Mouse (Mus musculus): ENCODE results near the gene 1300017J02Rik.
"Not testable (repeated sequence)": the region's sequence is repeated elsewhere in the genome, so short reads cannot be mapped to it uniquely, and the experiment has no call there.

1300017J02Rik gene

DNA sequence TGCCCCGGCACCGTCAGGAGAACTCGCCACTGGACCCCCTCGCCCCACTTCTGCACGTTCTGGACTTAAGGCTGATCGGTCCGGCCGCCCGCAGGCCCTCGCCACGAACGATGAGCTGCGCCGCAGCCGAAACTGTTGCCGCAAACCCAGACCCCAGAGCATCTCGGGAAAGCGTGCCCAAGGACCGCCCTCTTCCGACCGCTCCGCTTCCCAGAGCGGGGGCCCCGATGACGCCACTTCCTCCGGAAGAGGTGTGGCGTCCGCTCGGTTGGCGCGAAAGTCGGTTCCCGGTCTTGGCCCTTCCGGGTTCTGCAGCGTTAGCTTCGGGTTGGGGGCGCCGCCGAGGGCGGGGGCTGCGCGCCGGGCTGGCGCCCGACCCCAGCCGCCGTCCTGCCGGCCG, at the start of gene 1300017J02Rik, which contains the start of gene Topbp1:
1300017J02Rik (minus strand) TSS at position 156 of the 400 bp plus-strand sequence.
Topbp1 (plus strand) TSS at position 289 of the 400 bp plus-strand sequence.
- peak; percentile 94 to 96 for DNase-seq

DNA sequence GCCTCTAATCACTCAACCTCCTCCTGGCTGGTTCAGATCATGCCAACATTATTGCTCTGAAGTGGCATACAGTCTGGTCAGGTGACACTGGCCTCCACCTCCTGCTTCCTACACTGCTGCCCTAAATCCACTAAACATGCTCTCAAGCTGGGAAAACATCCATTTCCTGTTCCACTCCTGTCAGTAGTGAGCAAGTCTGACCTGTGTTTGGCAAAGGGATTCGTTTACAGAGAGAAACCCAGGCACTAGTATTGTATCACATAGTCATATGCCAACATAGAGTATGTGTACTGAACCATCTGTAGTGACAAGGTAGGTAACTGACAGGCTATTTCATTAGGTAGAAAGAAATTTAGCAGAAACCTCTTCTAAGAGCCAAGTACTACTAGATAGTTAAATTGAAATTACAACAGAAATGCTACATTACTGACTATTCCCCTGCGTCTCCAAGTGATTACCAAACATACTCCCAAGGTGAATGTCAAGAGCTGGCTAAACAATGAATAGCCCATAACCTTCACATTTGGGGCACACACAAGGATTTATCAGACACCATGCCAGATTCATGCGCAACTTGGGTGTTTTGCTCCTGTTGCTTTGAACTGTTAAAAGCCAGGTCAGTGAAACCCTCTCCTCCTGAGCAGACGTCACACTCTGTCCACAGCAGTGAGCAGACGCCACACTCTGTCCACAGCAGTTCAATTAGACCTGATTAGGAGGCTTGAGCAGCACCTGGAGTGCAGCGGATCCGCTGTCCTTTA, 48.8 kb upstream of the 1300017J02Rik start:
- DNase-seq, result not testable (repeated sequence)

- no peak for DNase-seq
These were observed 43.9 kb upstream of the 1300017J02Rik start for GRCm38 (mm10) chr9:103348791-103349190.

GRCm38 (mm10) chr9:103347996-103348490, 43.2 kb upstream of the 1300017J02Rik start:
- no peak for DNase-seq

DNA sequence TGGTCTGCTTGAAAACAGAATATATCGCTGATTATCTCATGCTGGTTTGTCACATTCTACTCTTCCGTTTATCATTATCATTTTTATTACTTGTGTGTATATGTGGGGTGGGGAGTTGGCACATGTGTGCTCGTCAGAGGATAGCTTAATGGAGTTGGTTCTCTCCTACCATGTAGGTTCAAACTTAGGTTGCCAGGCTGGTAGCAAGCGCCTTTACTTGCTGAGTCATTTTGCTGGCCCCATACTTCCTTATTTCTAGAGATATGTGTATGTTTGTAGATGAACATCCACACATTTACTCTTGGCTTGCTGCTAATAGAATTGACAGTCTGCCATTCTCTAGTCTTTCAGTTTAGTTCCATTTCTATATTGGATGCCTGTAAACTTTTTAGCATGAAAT, 42.2 kb upstream of the 1300017J02Rik start:
- DNase-seq, result no peak

GRCm38 (mm10) chr9:103336912-103337311, 32.0 kb upstream of the 1300017J02Rik start:
- no peak for DNase-seq

DNA sequence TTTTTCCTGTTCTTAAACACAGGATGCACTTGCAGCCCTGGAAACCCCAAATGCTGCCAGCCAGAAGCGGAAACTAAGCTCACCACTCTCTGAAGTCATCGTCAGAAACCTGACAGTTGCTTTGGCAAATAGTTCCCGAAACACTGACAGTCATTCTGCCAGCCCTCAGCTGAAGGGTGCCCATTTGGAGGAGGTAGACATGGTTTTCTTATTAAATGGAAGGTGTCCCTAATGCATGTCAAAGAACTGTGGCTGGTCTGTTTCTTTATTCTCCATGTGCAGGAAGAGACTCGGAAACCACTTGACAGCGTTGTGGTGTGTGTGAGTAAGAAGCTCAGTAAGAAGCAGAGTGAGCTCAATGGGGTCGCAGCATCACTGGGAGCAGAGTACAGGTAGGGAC, 27.8 kb upstream of the 1300017J02Rik start:
- DNase-seq, result no peak

GRCm38 (mm10) chr9:103326449-103326848, 21.6 kb upstream of the 1300017J02Rik start:
- no peak for DNase-seq

DNA sequence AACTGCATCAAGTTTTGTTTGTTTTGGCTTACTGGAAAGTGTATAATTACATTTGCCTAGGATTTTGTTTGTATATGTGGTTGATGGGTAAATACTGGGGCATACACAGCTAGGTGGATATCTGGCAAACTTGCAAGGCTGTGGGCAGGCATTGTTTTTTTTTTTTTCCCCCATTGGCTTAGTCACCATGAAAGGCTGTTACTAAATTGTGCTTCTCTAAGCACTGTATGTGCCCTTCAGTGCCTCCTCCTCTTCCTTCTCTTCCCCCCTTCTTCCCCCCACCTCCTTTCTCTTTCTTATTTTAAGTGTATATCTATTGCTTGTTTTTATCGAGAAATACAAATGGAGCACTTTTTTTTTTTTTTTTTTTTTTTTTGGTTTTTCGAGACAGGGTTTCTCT, 19.8 kb upstream of the 1300017J02Rik start:
- no peak for DNase-seq

DNA sequence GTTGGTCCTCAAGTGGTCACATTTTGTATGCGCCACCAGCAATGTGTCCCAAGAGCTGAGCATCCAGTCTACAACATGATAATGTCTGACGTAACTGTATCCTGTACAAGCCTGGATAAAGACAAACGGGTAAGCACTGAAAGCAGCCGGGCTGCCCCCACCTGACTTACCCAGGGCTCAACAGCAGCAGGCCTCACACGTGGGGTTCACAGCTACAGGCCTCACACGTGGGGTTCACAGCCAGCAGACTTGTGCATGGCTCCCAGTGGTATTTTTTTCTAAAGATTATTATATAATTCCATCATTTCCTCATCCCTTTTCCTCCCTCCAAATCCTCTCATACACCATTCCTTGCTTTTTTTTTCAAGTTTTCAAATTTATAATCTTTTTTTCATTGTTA, 5.0 kb upstream of the 1300017J02Rik start:
- DNase-seq, result no peak

GRCm38 (mm10) chr9:103305332-103306041, 605 bp upstream of the 1300017J02Rik start:
- DNase-seq, result peak; percentile 12 to 21

GRCm38 (mm10) chr9:103302666-103303065, 2.2 kb downstream of the 1300017J02Rik start:
- DNase-seq, result peak; percentile 73 to 78

DNA sequence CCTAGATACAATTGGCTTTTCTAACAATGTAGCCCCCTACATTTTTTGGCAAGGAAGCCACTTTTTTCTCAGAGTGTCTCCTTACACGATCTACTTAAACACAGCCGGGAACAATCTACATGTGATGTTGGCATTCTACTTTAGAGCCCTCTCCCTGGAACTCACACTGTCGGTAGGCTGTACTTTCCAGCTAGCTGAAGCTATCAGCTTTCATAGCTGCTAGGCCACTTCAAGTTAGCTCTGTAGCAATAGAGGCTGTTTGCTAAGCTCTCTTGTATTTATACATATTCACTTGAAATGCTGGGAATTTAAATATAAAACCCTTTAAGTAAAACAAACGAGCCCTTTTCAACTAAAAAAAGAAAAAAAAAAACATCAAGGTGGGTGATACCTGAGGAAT, 2.6 kb downstream of the 1300017J02Rik start:
- no peak for DNase-seq

- no peak for DNase-seq
These were observed 3.8 kb downstream of the 1300017J02Rik start for GRCm38 (mm10) chr9:103301086-103301485.

DNA sequence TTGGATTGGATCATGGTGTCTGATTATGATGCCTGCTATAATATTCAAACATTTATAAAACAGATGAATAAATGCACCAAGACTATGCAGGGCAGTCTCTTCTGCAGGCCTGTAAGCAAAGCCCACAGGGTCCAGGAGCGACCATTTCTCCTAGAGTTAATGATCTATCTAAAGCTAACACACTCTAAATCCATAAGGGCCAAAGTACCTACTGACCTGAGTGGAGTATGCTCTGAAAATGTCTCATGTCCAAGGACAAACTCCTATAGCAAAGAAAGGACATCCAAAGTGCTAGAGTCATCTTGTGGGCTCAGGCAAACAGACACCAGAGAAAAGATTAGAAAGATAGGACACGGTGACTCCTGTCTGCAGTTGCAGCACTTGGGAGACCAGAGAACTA, 10.4 kb downstream of the 1300017J02Rik start:
- no peak for DNase-seq

DNA sequence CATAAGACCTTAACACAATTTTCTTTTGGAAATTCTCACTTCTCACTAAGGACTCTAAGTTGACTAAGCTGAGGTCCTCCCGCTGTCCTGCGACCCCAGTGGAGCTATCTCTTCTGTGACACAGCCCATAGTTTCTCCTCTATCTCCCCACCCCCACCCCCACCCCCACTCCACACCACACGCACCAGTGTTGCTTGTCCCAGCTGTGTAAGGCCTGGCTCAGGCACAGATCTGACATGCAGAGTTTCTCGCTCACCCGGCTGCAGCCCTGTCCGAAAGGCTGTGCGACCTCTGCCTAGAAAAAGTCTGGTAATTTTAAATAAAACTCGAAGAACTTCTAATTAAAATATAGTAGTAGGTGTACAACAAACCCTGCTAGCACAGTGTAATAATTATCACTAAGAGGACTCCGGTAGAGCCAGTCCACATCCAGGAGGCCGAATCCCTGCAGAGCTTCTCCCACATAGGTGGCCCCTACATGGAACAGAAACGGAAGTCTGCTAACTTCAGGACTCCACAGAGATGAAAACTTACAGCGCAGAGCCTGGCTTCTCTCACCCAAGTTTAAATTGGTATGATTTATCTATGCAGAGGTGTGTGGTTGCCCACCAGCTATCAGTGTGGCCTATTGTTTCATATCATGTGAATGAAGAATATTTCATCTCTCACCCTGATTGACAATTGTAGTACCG, 16.2 kb downstream of the 1300017J02Rik start:
- DNase-seq, result no peak

DNA sequence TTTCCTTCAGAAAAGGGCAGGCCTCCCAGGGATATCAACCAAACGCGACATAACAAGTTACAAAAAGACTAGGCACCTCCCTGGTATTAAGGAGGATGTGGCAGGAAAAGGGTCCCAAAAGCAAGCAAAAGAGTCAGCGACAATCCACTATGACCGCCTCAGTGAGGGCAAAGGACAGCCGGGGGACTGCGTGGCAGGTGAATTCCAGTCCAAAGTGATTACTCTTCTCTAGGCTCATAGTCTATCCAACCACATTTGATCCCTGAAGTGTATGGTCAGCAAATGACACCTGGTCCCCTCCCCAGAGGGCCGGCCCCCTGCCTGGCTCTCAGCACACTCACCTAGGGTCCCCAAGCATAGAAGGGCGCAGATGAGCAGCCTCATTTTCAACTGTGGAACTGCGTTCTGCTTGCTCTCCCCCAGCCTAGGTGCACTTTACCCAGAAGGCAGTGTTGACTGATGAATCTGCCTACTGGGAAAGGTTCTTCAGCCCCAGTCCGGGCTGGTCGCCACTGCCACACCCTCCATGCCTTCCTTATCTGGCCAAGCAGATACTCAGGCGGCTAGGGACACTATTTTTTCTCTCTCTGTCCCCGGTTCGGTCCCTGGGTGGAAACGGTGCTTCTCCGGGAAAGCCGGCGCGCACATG, 16.9 kb downstream of the 1300017J02Rik start:
- DNase-seq, result no peak

DNA sequence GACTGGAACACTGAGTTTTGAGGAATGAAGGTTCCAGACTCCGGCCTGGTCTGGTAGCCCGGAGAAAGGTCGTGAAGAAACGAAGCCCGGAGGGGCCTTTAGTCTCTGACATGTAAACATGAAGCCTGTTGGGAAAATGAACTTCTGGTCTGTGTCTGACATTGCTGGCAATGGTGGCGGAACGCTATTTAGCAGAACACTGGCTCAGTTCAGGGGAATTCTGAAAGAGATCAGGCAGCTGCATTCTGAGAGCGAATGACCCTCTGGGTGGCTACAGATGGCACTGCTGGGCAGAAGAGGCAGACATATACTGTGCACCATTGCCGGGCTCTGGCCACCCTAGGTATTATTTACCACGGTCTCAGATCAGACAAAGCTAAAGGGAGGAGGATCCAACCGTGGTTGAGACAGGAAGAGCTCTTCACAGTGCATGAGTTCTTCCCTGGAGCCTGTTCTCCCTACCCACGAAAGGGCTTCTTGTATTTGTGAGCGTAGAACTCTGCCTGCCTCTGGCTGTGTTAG, 17.9 kb downstream of the 1300017J02Rik start:
- DNase-seq, result peak in 1 of 2 experiments; percentile 11

GRCm38 (mm10) chr9:103286396-103286795, 18.5 kb downstream of the 1300017J02Rik start:
- DNase-seq, result no peak

DNA sequence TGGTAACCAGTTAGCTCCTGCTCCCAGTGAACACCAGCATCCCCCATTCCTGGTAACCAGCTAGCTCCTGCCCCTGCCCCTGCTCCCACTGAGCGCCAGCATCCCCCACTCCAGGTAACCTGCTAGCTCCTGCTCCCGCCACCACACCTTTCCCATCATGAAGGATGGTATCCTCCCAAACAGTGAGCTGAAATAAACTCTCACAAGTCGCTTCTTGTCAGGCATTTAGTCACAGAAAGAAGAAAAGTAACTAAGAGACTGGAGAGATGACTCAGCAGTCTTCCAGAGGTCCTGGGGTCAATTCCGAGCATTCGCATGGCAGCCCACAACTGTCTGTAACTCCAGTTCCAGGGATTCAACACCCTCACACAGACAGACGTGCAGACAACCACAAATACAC, 28.0 kb downstream of the 1300017J02Rik start:
- DNase-seq, result no peak

GRCm38 (mm10) chr9:103275676-103276075, 29.2 kb downstream of the 1300017J02Rik start:
- DNase-seq, result no peak

DNA sequence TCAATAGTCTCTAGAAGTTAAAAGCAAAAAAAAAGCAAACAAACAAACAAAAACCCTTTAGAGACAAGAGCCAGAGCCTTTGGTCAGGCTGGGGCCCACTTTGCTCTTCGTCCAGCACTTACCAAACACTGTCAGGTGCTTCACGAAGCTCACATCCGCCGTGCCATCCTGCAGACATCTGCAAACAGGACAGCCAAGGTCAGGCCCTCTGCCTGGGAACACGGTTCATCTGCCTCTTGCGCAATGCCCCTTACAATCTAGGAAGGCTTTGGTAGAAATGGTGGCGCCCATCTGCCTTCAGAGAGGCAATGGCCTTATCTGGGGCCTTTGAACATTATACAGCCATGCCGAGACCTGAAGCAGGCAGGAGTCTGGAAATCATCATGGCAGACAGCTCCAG, 30.1 kb downstream of the 1300017J02Rik start:
- DNase-seq, result no peak
